Mouse (Mus musculus): ENCODE measurements at regions not wholly inside any gene's neighbourhood (a gene's known extent, or its start where the extent isn't known, plus 50 kb on each side); places are given as distances from the start of the nearest gene placed in this dataset.

DNA sequence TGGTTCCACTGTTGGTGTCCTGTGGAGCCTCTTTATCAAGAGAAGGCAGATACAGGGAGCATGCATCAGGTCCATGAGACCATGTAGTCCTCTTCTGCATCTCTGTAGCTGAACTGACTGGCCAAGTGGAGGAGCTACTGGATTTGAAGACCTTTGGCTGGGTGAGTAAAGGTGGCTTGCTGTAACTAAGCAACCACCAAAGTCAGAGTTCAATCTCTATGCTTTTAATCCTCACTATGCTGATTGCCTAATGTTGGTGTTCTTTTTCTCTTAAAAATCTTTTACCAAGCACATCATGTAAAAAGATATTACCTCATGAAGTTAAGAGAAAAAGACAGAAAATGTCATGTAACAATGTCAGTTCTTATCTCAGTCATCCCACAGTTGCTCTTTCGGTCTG is 265.2 kb downstream of the Epm2a start:
- TF ChIP-seq CTCF (IDR thresholded peaks at IDR 0.05; ENCODE audit: low read depth) (no peak), EP300 (IDR thresholded peaks at IDR 0.05; ENCODE audit: low read depth) (no peak)

Data from heart, postnatal 0 days (tissue).